Mouse (Mus musculus) spleen, adult 2 months (tissue): ENCODE measurements around the gene Cyp39a1. TPM values are rescaled to one million over a fixed set of nuclear protein-coding genes. Genes with fewer than 3 reads are reported as not detected.

ENCODE experiments used
- DNase-seq, 2 experiments: peaks; one replicate each; pipeline versions ENCODE4 v3.0.0 to v3.0.0-alpha.2; 2012 to 2021; ENCODE audit warnings: low spot score in 2 of 2, low read depth in 1 of 2
- H3K27ac ChIP-seq: fragments of 200-500 bp; 2 replicates; pipeline ENCODE4 v1.5.1; 2012; ENCODE audit warnings: low read length, inconsistent platforms; ENCODE audit not compliant: insufficient read depth
- H3K27me3 ChIP-seq: fragments of 200-500 bp; 2 replicates; pipeline ENCODE4 v1.6.1; 2012; ENCODE audit warnings: mild to moderate bottlenecking, moderate library complexity, low read length, inconsistent platforms; ENCODE audit not compliant: control insufficient read depth, insufficient read depth
- H3K36me3 ChIP-seq: fragments of 200-500 bp; 2 replicates; pipeline ENCODE4 v1.6.1; 2012; ENCODE audit warnings: mild to moderate bottlenecking, low read length, inconsistent platforms; ENCODE audit not compliant: control insufficient read depth, insufficient read depth
- H3K4me1 ChIP-seq: fragments of 200-500 bp; 2 replicates; pipeline ENCODE4 v1.6.1; 2011; ENCODE audit warnings: inconsistent platforms; ENCODE audit not compliant: control insufficient read depth, insufficient read depth, insufficient read length
- H3K4me3 ChIP-seq: fragments of 200-500 bp; 2 replicates; pipeline ENCODE4 v1.5.1; 2011; ENCODE audit warnings: mild to moderate bottlenecking, inconsistent platforms; ENCODE audit not compliant: insufficient read depth, insufficient read length; ENCODE audit errors: extremely low read depth
- CTCF ChIP-seq: fragments of 200-500 bp; IDR thresholded peaks from 2 replicates; pipeline ENCODE4 v1.5.1; 2011; ENCODE audit warnings: mild to moderate bottlenecking, inconsistent platforms; ENCODE audit not compliant: insufficient read depth, insufficient read length, insufficient replicate concordance; ENCODE audit errors: extremely low read depth
- POLR2A ChIP-seq: fragments of 200-500 bp; IDR thresholded peaks from 2 replicates; pipeline ENCODE4 v1.6.1; 2011; ENCODE audit warnings: low read depth, low read length, inconsistent platforms
- WGBS: fragments of 180-500 bp; shearing (Covaris S2); methylation state at CpG from one replicate; pipeline ENCODE4 v1.1.7; 2018; 5-methylcytosine and 5-hydroxymethylcytosine counted together
- polyA plus RNA-seq: library from polyadenylated mRNA; depleted of rRNA; stranded (reverse); fragments of >200 nt; gene quantifications from 2 replicates; pipeline ENCODE4 v1.2.3, GENCODE M21; 2012

Gene Cyp39a1
- polyA plus RNA-seq, 1 experiment = 1.5 TPM

DNA sequence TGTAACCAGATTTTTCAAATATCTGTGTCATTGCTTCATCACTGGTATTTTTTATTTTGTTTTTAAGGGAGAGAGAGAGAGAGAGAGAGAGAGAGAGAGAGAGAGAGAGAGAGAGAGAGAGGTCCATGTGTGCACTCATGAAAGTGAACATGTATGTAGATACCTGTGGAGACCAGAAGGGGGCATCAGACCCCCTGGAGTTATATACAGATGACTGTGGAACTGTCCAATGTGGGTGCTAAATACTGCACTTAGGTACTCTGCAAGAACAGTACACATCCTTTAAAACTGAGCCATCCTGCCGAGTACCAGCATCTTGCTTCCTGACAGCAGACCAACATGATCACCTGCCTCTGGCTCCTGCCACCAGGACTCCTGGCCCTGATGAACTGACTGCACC is 9.0 kb downstream of the Cyp39a1 start:
- H3K27me3 ChIP-seq = no peaks in the 10 kb centered on the region
- TF ChIP-seq POLR2A = no peak
- TF ChIP-seq CTCF = no peak
- no peaks in the 10 kb centered on the region for H3K36me3 ChIP-seq
- no peaks in the 10 kb centered on the region for H3K4me1 ChIP-seq
- no peak overlapping the region for H3K4me3 ChIP-seq
- 94% methylated on average over 1 of the region's 1 CpGs for whole genome bisulfite sequencing
- no peak overlapping the region for H3K27ac ChIP-seq
- no peak for DNase-seq

DNA sequence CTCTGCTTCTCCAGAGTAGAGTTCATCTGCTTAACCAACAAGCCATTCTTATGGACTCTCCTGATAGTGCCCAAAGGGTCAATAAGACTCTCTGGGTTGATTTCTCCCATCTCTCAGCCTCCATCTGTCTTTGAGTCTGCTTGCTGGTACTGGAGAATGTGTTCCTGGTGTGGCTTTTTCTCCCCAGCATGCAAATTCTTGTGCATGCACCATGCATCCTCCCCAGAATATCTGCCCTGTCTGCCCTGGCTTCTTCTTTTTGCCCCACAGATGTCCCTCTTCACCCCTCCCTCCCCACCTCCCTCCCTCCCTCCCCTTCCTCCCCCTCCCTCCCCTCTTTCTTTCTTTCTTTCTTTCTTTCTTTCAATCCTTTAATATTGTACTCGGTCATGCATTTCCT is 10.1 kb downstream of the Cyp39a1 start:
- peak; percentile 12 to 34 for DNase-seq
- 56% methylated on average over 1 of the region's 1 CpGs for WGBS
- no peak for TF ChIP-seq CTCF
- no peak for TF ChIP-seq POLR2A
- Histone ChIP-seq H3K4me1 (no peaks in the 10 kb centered on the region), H3K27ac (peak overlapping the region; percentile 43; the same call in 1 of the 2 replicates), H3K36me3 (no peaks in the 10 kb centered on the region), H3K4me3 (no peak overlapping the region), H3K27me3 (no peaks in the 10 kb centered on the region)

DNA sequence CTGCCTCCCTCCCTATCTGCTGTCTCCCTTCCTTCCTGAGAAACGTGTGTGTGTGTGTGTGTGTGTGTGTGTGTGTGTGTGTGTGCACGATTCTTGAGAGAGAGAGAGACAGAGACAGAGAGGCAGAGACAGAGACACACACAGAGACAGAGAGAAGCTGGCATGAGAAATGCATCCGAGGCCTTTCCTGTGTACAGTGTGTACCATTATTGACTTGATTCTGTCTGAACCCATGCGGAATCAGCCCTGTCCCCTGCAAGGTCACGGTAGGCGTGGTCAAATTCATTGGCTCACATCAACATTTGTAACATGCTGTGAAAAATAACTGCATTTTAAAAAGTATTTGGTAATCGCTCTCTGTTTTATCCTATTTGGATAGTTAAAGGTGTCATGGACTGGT is 16.9 kb downstream of the Cyp39a1 start:
- Histone ChIP-seq H3K27ac (no peak overlapping the region), H3K27me3 (no peaks in the 10 kb centered on the region), H3K4me1 (no peaks in the 10 kb centered on the region), H3K4me3 (no peak overlapping the region), H3K36me3 (peaks cover 2% of the 10 kb centered on the region; the same call in 1 of the 2 replicates)
- DNase-seq = no peak
- TF ChIP-seq POLR2A = no peak
- TF ChIP-seq CTCF = no peak
- 81% methylated on average over 7 of the region's 7 CpGs for WGBS

DNA sequence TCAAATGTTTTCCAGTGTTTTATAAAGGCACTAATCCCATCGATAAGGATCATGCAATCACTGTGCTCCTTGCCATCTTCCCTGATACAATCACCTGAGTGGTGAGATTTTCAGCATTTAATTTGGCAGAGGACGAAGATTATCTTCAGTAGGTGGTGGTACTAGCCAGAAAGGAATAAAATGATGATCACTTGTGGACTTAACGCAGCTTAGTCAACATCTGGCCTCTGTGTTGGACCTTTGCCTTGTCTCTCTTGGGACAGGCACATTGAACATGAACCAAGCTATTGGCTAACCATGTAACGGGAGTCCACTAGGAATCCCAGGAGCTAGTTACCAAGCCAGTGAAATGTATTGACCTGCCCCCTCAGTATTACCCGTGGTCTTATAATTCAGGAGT is 17.4 kb downstream of the Cyp39a1 start:
- H3K4me1 ChIP-seq = no peaks in the 10 kb centered on the region
- no peak for TF ChIP-seq POLR2A
- no peak for TF ChIP-seq CTCF
- no peak for DNase-seq
- H3K27ac ChIP-seq = no peak overlapping the region
- peaks cover 2% of the 10 kb centered on the region; the same call in 1 of the 2 replicates for H3K36me3 ChIP-seq
- no peak overlapping the region for H3K4me3 ChIP-seq
- 92% methylated on average over 5 of the region's 5 CpGs for WGBS
- no peaks in the 10 kb centered on the region for H3K27me3 ChIP-seq

DNA sequence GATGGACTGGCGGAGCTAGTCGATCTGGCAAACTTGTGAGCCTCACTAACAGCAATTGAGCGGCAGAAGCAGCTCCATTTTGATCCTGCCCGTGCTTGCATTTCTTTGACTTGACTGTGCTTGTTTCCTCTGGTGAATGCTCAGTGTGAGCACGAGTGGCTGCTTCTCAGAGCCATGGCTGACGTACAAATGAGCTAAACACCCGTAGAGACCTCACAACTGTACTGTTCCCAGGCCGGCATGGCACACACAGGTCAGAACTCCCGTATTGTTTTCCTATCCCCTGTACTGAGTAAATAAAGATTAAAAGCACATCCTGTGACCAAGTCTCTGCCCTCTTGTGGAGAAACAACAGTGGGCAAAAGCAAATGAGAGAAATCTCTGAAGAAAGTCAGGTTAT is 22.4 kb downstream of the Cyp39a1 start:
- Histone ChIP-seq H3K4me1 (no peaks in the 10 kb centered on the region), H3K4me3 (no peak overlapping the region), H3K27ac (no peak overlapping the region), H3K36me3 (peaks cover 2% of the 10 kb centered on the region; the same call in 1 of the 2 replicates), H3K27me3 (no peaks in the 10 kb centered on the region)
- TF ChIP-seq CTCF (no peak), POLR2A (no peak)
- 83% methylated on average over 9 of the region's 9 CpGs for WGBS
- DNase-seq = no peak

DNA sequence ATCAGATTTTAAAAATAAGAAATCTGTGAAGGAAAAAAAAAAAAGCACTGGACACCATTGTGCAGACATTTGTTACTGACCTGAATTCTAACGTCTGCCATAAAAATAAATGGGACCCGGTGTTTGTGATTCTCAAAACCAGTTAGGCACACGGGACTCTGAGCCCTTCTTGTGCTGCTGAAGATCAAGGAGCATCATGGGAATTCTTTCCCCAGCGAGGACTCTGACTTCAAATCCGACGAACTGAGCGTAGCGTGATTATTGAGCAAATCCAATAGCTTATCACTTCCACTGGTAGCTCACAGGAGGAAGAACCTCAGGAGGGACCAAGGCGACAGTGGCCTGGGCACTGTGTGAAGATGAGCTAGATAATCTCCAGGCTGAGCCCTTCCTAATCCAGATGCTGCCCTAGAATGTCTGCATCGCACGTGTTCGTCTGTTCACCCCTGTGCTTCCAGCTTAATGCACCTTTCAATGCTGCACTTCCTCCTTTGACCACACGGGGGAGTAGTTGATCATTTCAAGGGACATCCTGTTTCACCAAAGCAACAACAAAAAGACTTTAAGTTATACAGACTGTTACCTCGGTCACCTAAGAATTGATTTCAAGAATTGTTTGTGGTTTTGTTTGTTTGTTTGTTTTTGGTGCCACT is 31.9 kb downstream of the Cyp39a1 start:
- DNase-seq = peak; percentile 36 to 64
- TF ChIP-seq POLR2A = no peak
- peak; percentile 56; the same call in 1 of the 2 replicates for TF ChIP-seq CTCF
- Histone ChIP-seq H3K4me3 (no peak overlapping the region), H3K4me1 (no peaks in the 10 kb centered on the region), H3K27ac (no peak overlapping the region), H3K27me3 (no peaks in the 10 kb centered on the region), H3K36me3 (no peaks in the 10 kb centered on the region)
- 48% methylated on average over 14 of the region's 14 CpGs for WGBS

DNA sequence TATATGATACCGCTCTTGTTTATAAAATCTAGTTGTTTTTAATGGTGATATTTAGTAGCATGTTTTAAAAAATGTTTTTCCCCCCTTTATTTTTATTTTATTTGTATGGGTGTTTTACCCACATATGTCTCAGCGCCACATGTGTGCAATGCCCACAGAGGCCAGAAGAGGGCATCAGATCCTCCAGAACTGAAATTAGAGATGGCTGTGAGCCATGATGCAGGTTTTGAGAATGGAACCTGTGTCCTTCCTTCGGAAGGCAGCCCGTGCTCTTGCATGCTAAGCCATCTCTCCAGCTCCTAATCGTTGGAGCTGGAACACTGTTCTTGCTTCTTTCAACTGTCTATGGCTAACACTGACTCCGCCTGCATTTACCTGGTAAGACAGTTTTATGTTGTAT is 33.8 kb downstream of the Cyp39a1 start:
- Histone ChIP-seq H3K36me3 (no peaks in the 10 kb centered on the region), H3K27me3 (no peaks in the 10 kb centered on the region), H3K4me3 (no peak overlapping the region), H3K4me1 (no peaks in the 10 kb centered on the region), H3K27ac (no peak overlapping the region)
- TF ChIP-seq CTCF = peak; percentile 10; the same call in 1 of the 2 replicates
- no peak for TF ChIP-seq POLR2A
- peak in 1 of 2 experiments; percentile 36 for DNase-seq
- 68% methylated on average over 6 of the region's 6 CpGs for WGBS
